Mouse (Mus musculus) thymus, adult 2 months (tissue): ENCODE measurements around the gene Tmco1. TPM values are rescaled to one million over a fixed set of nuclear protein-coding genes. Genes with fewer than 3 reads are reported as not detected.

Source experiments
- DNase-seq: peaks from one replicate; pipeline ENCODE4 v3.0.0; 2021
- H3K27ac ChIP-seq: fragments of 200-500 bp; 2 replicates; pipeline ENCODE4 v1.5.1; 2012; ENCODE audit warnings: low read length, control low read depth; ENCODE audit not compliant: control insufficient read depth, insufficient read depth
- H3K27me3 ChIP-seq: fragments of 200-500 bp; 2 replicates; pipeline ENCODE4 v1.6.1; 2012; ENCODE audit warnings: mild to moderate bottlenecking, low read length, moderate library complexity, mixed read lengths; ENCODE audit not compliant: control insufficient read depth, insufficient read depth
- H3K36me3 ChIP-seq: fragments of 200-500 bp; 2 replicates; pipeline ENCODE4 v1.6.1; 2012; ENCODE audit warnings: mild to moderate bottlenecking, low read length, moderate library complexity; ENCODE audit not compliant: control insufficient read depth, insufficient read depth
- H3K4me1 ChIP-seq: fragments of 200-500 bp; replicated peaks from 2 replicates; pipeline ENCODE4 v1.6.1; 2012; ENCODE audit warnings: low read length; ENCODE audit not compliant: control insufficient read depth, insufficient read depth
- H3K4me3 ChIP-seq: fragments of 200-500 bp; 2 replicates; pipeline ENCODE4 v1.5.1; 2012; ENCODE audit warnings: mild to moderate bottlenecking, low read length, control low read depth, moderate library complexity; ENCODE audit not compliant: control insufficient read depth, insufficient read depth
- CTCF ChIP-seq: fragments of 200-500 bp; IDR thresholded peaks from 2 replicates; pipeline ENCODE4 v1.5.1; 2012; ENCODE audit warnings: mild to moderate bottlenecking, control low read depth, low read length, moderate library complexity, borderline replicate concordance; ENCODE audit not compliant: control insufficient read depth, poor library complexity, insufficient read depth; ENCODE audit errors: extremely low read depth
- POLR2A ChIP-seq: fragments of 200-500 bp; IDR thresholded peaks from 2 replicates; pipeline ENCODE4 v1.6.1; 2012; ENCODE audit warnings: mild to moderate bottlenecking, low read length, control low read depth, moderate library complexity; ENCODE audit not compliant: control insufficient read depth, poor library complexity, insufficient read depth; ENCODE audit errors: extremely low read depth
- WGBS: fragments of 180-500 bp; shearing (Covaris S2); methylation state at CpG from one replicate; pipeline ENCODE4 v1.1.7; 2018; 5-methylcytosine and 5-hydroxymethylcytosine counted together
- polyA plus RNA-seq: library from polyadenylated mRNA; depleted of rRNA; stranded (reverse); fragments of >200 nt; gene quantifications from 2 replicates; pipeline ENCODE4 v1.2.3, GENCODE M21; 2012

Tmco1 gene
- polyA plus RNA-seq, 1 experiment: 44.9 TPM

- DNase-seq: no peak
- H3K27me3 ChIP-seq: no peaks in the 10 kb centered on the region
- H3K4me1 ChIP-seq: no peaks in the 10 kb centered on the region
- H3K27ac ChIP-seq: no peak overlapping the region
- TF ChIP-seq POLR2A (no peak), CTCF (no peak)
- no peaks in the 10 kb centered on the region for H3K36me3 ChIP-seq
- no peak overlapping the region for H3K4me3 ChIP-seq
- 90% methylated on average over 2 of the region's 2 CpGs for WGBS
These were observed 66.8 kb downstream of the Tmco1 start for GRCm38 (mm10) chr1:167374942-167375341.

DNA sequence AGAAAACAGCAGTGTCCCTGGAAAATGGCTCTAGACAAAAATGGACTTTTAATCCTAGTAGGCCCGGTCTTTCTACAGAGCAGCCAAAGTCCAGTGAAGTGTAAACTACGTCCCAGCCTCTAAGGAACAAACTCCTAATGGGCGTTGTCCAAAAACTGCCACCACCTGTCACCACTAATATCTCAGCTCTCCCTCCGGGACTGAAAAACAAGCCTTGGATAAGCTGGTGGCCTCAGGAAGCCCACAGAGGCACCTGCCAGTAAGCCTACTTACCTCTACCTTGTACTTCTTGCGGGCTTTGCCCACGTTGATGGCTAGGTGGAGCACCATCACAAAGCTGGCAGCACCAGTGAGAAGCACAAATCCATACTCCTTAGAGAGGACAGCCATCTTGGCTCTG lies 69.8 kb downstream of the Tmco1 start:
- no peak for DNase-seq
- H3K36me3 ChIP-seq: no peaks in the 10 kb centered on the region
- 92% methylated on average over 6 of the region's 6 CpGs for WGBS
- H3K4me1 ChIP-seq: no peaks in the 10 kb centered on the region
- no peaks in the 10 kb centered on the region for H3K27me3 ChIP-seq
- no peak overlapping the region for H3K4me3 ChIP-seq
- H3K27ac ChIP-seq: no peak overlapping the region
- no peak for TF ChIP-seq POLR2A
- TF ChIP-seq CTCF: no peak

DNA sequence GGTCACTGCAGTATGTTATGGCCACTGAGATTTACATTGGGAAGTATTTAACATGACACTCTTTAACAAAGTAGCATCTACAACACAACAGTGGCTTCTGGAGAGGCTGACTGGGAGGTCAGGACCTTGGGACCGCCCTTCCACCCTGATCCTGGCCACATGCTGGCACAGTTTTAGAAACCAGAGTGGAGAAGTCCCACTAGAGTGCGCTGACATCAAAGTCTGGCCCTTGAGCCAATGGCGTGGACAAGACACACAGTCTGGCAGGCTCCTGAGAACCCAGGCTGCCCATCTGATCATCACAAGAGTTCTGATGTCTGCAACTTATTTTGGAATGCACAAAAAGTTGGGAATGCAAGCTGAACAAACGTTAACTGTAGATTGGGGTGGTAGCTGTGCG lies 71.6 kb downstream of the Tmco1 start:
- no peak for DNase-seq
- WGBS: 97% methylated on average over 5 of the region's 5 CpGs
- Histone ChIP-seq H3K4me1 (no peaks in the 10 kb centered on the region), H3K36me3 (no peaks in the 10 kb centered on the region), H3K27me3 (no peaks in the 10 kb centered on the region), H3K27ac (no peak overlapping the region), H3K4me3 (no peak overlapping the region)
- TF ChIP-seq POLR2A: no peak

GRCm38 (mm10) chr1:167380223-167380622 lies 72.0 kb downstream of the Tmco1 start:
- Histone ChIP-seq H3K36me3 (no peaks in the 10 kb centered on the region), H3K4me1 (no peaks in the 10 kb centered on the region), H3K27me3 (no peaks in the 10 kb centered on the region), H3K4me3 (no peak overlapping the region), H3K27ac (no peak overlapping the region)
- TF ChIP-seq POLR2A (no peak), CTCF (no peak)
- WGBS: 97% methylated on average over 2 of the region's 2 CpGs
- no peak for DNase-seq

GRCm38 (mm10) chr1:167381050-167382015 lies 73.2 kb downstream of the Tmco1 start:
- Histone ChIP-seq H3K4me1 (no peaks in the 10 kb centered on the region), H3K4me3 (no peak overlapping the region), H3K36me3 (no peaks in the 10 kb centered on the region), H3K27ac (no peak overlapping the region), H3K27me3 (no peaks in the 10 kb centered on the region)
- DNase-seq: no peak
- WGBS: 91% methylated on average over 8 of the region's 8 CpGs
- no peak for TF ChIP-seq POLR2A
- TF ChIP-seq CTCF: no peak

DNA sequence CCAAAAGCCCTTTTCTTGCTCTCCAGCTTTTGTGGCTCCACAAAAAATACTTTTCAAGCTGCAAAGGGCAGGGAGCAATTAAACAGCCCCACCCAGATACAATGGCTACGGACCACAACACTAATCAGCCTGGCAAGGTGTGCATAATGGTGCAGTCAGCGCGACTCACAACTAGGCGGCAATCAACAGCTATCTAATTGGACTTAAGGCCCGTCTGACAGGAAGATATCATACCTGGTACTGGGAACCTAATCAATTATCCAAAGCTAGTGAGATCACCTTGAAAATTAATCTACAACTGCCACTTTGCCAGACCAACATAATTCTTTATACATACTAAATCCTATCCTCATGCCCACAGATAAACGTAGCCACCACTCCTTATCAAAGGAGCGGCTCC lies 74.1 kb downstream of the Tmco1 start:
- no peak for TF ChIP-seq POLR2A
- TF ChIP-seq CTCF: no peak
- 94% methylated on average over 7 of the region's 7 CpGs for WGBS
- Histone ChIP-seq H3K27me3 (no peaks in the 10 kb centered on the region), H3K4me1 (no peaks in the 10 kb centered on the region), H3K27ac (no peak overlapping the region), H3K36me3 (no peaks in the 10 kb centered on the region), H3K4me3 (no peak overlapping the region)
- DNase-seq: no peak
